Mouse (Mus musculus): Measurements from ENCODE around the gene Arhgef16. TPM values are rescaled to one million over a fixed set of nuclear protein-coding genes. Genes with fewer than 3 reads are reported as not detected.

Arhgef16 gene
- total RNA-seq, 2 experiments from 2014 or later: 0.34 to 0.63 TPM

DNA sequence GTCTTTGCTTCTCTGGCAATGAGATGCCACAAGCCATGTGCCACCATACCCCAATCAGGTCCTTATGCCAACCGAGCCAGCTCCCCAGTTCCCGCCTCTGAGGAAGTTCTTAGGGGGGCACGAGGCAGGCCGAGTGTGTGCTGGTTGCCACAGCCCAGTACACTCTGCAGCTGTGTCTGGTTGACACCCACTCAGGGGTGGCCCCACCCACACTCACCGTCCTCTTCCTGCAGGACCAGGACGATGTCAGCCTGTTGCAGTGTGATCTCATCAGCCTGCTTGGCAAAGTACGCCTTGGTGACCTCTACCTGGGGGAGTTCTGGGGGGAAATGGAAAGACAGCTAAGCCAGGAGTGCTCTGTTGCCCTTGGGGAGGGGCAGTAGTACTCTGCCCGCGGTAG is 22.0 kb downstream of the Arhgef16 start:
- no peak for DNase-seq (ENCODE audit: extremely low spot score in 1 of 2, low spot score in 2 of 2)
- intact Hi-C loops (cut with DNase I): loop anchor here (10.0 kb wide), 1 partner anchor 115 kb away; the partner anchor contains the start of gene Tprgl
- no peak overlapping the region for H3K27ac ChIP-seq
- H3K4me3 ChIP-seq: no peak overlapping the region
- no peak for TF ChIP-seq CTCF (IDR thresholded peaks at IDR 0.05)

- DNase-seq (ENCODE audit: extremely low spot score in 1 of 2, low spot score in 2 of 2): peak in 1 of 2 experiments; percentile 29
- intact Hi-C loops (cut with DNase I): loop anchor here (10.0 kb wide), 1 partner anchor 108 kb away; the partner anchor contains the start of gene Tprgl
- Histone ChIP-seq H3K27ac (no peak overlapping the region), H3K4me3 (no peak overlapping the region)
- peak; percentile 77 for TF ChIP-seq CTCF (IDR thresholded peaks at IDR 0.05)
Observed at GRCm38 (mm10) chr4:154273000-154273399, 28.5 kb downstream of the Arhgef16 start.

DNA sequence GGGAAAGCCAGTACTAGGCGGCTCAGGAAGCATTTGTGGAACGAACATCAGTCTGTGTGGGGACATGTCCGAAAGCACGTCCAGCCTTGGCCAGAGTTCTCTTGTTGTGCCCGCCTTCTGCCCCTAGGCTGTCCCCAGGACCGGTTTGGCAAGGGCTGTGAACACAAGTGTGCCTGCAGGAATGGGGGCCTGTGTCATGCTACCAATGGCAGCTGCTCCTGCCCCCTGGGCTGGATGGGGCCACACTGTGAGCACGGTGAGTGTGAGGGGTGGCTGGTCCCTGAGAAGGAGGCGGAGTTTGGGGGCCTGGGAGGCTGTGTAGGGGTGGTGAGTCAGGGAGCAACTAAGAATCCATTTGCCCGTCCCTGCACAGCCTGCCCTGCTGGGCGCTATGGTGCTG is 32.0 kb downstream of the Arhgef16 start:
- Histone ChIP-seq H3K4me3 (no peak overlapping the region), H3K27ac (no peak overlapping the region)
- intact Hi-C loops (cut with DNase I): no loop called here
- no peak for TF ChIP-seq CTCF (IDR thresholded peaks at IDR 0.05)
- DNase-seq (ENCODE audit: extremely low spot score in 1 of 2, low spot score in 2 of 2): no peak

DNA sequence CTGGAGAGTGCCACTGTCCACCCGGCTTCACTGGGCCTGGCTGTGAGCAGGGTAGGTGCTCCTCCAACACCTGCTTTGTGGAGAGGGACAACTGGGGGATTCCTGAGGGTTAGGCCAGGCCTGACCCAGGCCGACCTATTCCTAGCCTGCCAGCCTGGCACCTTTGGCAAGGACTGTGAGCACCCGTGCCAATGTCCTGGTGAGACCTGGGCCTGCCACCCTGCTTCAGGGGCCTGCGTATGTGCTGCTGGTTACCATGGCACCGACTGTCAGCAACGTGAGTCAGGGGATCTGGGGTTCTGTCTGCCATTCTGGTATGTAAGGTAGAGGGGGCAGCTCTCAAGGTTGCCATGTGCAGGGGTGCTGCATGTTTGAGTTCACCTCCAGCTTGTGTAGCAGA is 34.0 kb downstream of the Arhgef16 start:
- H3K4me3 ChIP-seq: no peak overlapping the region
- no peak for TF ChIP-seq CTCF (IDR thresholded peaks at IDR 0.05)
- intact Hi-C loops (cut with DNase I): no loop called here
- DNase-seq (ENCODE audit: extremely low spot score in 1 of 2, low spot score in 2 of 2): no peak
- no peak overlapping the region for H3K27ac ChIP-seq

DNA sequence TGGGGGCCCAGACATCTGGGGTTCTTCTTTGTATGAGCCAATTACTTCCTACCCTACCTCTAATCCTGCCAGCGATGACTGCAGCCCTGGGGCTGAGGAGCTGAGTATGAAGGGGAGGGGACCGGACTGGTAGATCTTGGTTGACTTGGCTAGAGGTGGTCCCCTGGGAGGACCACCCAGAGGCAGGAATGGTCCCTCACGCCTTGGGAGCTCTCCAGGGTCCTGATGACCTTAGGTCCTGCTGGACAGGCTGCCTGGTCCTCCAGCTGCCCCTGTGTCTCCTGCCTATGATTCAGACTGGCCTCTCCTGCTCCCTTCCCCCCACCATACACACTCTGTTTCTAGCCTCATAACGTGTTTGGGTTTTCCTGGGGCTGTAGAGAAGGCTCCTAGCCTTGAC is 39.4 kb downstream of the Arhgef16 start:
- intact Hi-C loops (cut with DNase I): no loop called here

DNA sequence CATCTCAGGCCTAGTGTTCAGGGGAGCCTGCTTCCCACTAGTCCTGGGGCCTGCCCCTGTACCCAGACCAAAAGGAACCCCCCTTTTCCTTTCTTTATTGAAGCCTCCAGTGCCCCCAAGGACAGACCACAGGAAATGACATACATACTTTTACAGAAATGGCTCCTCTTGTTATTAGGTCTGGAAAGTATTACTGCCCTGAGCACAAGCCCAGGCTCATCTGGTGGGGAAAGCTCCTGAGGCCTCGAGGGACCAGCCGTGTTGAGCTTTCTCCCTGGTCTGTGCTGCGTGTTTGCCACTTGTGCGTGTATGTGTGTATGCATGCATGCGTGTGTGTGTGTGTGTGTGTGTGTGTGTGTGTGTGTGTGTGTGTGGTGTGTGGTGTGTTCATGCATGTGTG is 40.7 kb downstream of the Arhgef16 start:
- intact Hi-C loops (cut with DNase I): no loop called here
- Histone ChIP-seq H3K27ac (no peak overlapping the region), H3K4me3 (no peak overlapping the region)
- no peak for TF ChIP-seq CTCF (IDR thresholded peaks at IDR 0.05)
- DNase-seq (ENCODE audit: extremely low spot score in 1 of 2, low spot score in 2 of 2): no peak

More for the DNA sequence above, 39.4 kb downstream of the Arhgef16 start:
- Histone ChIP-seq H3K27ac (no peak overlapping the region), H3K4me3 (no peak overlapping the region)
- no peak for DNase-seq (ENCODE audit: extremely low spot score in 1 of 2, low spot score in 2 of 2)
- TF ChIP-seq CTCF (IDR thresholded peaks at IDR 0.05): no peak

GRCm38 (mm10) chr4:154252537-154253255 is 48.8 kb downstream of the Arhgef16 start:
- Histone ChIP-seq H3K4me3 (no peak overlapping the region), H3K27ac (no peak overlapping the region)
- no peak for TF ChIP-seq CTCF (IDR thresholded peaks at IDR 0.05)
- peak; percentile 36 to 56 for DNase-seq (ENCODE audit: extremely low spot score in 1 of 2, low spot score in 2 of 2)
- intact Hi-C loops (cut with DNase I): no loop called here

DNA sequence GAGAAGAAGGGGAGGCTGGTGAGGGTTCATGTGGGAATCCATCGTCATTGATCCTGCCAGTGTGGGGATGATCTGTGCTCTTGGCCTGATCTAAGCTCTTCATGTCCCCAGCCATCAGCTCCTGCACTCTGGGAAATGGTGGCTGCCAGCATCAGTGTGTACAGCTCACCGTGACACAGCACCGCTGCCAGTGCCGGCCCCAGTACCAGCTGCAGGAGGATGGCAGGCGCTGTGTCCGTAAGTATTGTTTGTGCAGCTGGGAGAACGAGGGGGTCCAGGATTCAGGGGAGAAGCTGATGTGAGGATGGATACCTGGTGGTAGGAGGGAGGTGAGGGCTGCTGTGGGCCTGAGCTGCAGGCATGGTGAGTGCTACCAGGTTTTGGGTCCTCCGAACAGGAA is 52.2 kb downstream of the Arhgef16 start:
- no peak for DNase-seq (ENCODE audit: extremely low spot score in 1 of 2, low spot score in 2 of 2)
- no peak overlapping the region for H3K4me3 ChIP-seq
- intact Hi-C loops (cut with DNase I): no loop called here
- no peak overlapping the region for H3K27ac ChIP-seq
- no peak for TF ChIP-seq CTCF (IDR thresholded peaks at IDR 0.05)

DNA sequence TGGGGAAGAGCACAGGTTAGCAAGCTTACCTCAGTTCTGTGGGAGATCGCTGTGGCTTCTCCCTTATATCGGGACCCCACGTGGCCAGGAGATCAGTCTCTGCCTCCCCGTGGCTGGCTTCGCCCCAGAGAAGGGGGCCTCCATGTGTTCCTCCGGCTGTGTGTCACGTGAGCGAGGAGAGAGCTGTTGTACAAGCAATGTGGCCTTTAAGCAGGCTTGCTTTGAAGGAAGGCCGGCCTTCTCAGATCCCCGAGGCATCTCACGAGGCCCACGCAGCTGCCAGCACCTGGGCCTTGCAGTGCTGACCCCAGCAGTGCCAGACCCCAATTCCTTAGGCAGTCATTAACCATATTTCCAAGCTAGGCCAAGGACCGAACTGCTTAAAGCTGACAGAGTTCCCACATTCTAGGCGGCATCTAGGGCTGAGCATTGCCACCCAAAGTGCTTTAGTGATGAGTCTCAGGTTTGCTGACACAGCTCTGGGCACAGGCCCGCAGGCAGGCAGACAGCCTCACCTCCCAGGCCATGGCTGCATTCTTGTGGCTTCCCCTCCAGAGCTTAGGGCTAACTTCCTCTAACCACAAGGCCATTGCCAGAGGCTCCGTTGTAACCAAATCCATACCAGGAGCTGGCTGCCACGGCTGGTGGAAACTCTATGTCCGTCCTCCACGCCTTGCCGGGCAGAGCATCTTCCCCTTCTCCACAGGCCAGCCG is 53.2 kb downstream of the Arhgef16 start:
- H3K4me3 ChIP-seq: no peak overlapping the region
- intact Hi-C loops (cut with DNase I): no loop called here
- no peak overlapping the region for H3K27ac ChIP-seq
- TF ChIP-seq CTCF (IDR thresholded peaks at IDR 0.05): no peak
- no peak for DNase-seq (ENCODE audit: extremely low spot score in 1 of 2, low spot score in 2 of 2)

GRCm38 (mm10) chr4:154247207-154248091 is 54.0 kb downstream of the Arhgef16 start:
- intact Hi-C loops (cut with DNase I): no loop called here
- Histone ChIP-seq H3K27ac (no peak overlapping the region), H3K4me3 (no peak overlapping the region)
- no peak for DNase-seq (ENCODE audit: extremely low spot score in 1 of 2, low spot score in 2 of 2)
- TF ChIP-seq CTCF (IDR thresholded peaks at IDR 0.05): no peak

GRCm38 (mm10) chr4:154246115-154247040 is 55.1 kb downstream of the Arhgef16 start:
- intact Hi-C loops (cut with DNase I): no loop called here
- peak; percentile 32 to 65 for DNase-seq (ENCODE audit: extremely low spot score in 1 of 2, low spot score in 2 of 2)
- H3K4me3 ChIP-seq: no peak overlapping the region
- TF ChIP-seq CTCF (IDR thresholded peaks at IDR 0.05): peak; percentile 80
- no peak overlapping the region for H3K27ac ChIP-seq

All from left cerebral cortex, adult 2 months (tissue).